Mouse (Mus musculus) spleen, postnatal 14 days (tissue): ENCODE measurements around the gene Fbxo10.
"Not testable (repeated sequence)": the region's sequence is repeated elsewhere in the genome, so short reads cannot be mapped to it uniquely, and the experiment has no call there.

Experiments
- DNase-seq, 2 experiments: peaks; one replicate each; pipeline ENCODE4 v3.0.0; 2021 to 2022; ENCODE audit warnings: low spot score in 2 of 2

Gene Fbxo10

DNA sequence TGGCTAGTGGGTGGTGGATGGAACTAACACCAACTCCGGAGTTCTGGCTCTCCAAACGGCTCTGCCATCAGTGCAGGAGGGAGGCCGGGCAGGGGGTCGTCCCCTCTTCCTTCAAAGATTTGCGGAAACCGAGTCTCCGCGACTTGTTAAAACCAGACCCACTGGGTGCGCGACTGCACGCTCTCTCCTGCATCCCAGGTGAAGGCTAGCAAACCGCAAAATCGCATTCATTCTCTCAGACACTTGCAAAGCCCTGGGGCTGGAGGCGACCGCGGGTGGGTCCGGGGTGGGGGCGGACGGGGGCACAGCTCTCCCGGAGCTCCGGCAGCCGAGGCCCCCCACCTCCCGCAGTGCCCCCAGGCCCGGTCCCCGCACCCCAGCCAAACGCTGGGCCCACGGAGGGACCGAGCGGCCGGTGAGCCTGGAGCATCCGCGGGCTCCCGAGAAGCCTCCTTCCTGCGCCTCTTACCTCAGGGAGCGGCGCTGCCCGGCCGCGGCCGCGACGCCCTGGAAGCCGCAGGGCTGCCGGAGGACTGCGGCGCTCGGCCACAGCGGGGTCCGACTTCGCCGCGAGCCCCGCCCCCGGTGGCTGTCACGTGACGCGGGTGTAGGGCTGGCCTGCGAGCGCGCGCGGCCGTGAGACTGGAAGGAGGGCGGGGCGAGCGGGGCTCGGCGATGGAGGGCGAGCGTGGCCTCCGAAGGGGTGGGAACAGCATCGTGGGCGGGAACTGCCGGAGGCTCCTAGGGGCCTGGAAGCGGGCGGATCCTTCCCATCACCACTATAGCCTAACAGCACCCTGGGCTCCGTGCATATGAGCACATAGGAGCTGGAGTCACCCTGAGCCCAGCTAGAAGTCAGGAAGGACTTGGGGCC lies at the start of gene Fbxo10:
TSS of gene Fbxo10 (minus strand) at position 584 of the 874 bp plus-strand sequence.
- peak; percentile 86 to 88 for DNase-seq

DNA sequence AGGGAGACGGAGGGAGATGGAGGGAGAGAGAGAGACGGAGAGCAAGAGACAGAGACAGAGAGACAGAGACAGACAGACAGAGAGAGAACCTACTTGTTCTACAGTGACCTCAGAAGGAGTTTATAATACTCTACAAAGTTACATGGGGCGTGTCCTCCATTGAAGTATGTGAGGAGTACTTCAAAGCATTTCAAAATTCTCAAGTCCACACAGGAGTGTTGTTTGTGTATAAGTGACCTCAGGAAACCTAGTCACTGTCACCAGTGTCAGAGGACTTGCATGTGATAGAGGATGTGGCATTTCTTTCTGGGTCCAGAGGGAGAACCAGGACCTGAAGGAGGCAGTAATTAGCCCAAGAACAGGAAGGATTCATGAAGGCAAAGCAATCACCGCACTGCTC lies 46.6 kb upstream of the Fbxo10 start:
- DNase-seq, result no peak

DNA sequence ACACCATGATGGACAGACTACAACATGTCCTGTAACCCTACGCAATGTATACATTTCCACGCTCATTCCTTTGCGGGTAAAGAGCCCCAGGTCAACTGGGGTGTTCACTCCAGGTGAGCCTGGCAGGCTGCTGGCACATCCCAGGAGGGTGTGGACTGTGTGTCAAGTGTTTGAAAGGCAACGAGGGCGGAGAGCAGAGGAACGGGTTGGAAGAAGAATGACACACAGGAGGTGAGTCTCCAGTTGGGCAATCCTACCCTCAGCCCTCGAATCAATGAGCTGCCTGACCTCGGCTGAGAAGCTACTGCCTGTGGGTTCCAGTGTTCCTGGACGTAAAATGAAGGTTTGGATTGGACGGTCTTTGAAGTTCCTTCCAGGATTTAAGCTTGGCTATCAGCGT lies 36.9 kb upstream of the Fbxo10 start:
- DNase-seq, result no peak

DNA sequence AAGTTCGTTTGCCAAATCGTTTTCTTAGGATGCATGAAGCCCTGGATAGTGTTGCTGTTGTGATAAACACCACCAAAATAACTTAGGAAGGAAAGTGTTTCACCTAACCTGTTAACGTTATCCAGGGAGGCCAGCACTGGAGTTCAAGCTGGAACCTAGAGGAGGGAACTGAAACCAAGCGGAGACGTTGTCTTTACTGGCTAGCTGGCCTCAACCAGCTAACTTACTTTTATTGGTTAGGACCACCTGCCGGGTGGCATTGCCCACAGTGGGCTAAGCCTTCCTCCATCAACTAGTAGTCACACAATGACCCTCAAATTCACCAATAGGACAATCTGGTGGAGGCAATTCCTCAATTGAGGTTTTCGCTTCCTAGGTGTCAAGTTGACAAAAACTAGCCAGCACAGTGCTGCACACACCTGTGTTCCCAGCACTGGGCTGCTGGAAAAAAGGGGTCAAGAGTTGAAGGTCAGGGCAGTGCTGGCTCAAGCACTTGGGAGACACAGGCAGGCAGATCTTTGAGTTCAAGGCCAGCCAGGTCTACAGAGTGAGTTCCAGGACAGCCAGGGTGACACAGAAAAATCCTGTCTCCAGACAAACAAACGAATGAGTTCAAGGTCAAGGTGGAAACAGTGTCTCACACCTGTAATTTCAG lies 24.2 kb upstream of the Fbxo10 start:
- no peak for DNase-seq

DNA sequence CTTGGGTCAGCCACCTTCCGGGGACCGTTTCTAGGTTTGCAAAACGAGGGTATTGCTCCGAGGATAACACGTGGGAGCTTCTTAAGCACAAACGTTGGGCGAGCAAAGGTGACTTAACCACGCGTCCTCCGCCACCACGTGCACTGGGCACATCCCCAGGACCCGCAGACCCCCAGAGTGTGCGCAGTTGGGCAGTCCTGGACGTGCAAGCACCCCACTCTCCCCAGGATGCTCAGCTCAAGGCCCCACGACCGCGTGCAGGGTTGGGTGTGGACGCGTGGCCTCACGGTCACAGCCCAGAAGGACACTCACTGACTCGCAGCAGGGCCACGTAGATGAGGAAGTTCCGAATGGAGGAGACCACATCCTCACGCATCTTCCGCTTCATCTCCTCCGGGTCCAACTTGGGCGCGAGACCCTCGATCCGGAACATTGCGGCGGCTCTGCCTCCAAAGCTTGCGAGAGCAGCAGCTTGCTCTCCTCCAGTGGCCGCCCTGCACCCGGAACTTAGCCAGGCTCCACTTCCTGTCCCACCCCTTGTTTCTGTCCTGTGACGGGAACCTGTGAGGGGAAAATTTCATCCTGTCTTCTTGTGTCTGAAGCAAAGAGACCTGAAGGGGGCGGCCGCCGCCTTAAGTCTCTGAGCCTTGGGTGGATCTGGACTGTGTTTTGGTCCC lies 23.3 kb upstream of the Fbxo10 start, which contains the start of gene Tomm5:
TSS of gene Tomm5 (minus strand) at position 514 of the 677 bp plus-strand sequence.
- peak; percentile 61 to 70 for DNase-seq

DNA sequence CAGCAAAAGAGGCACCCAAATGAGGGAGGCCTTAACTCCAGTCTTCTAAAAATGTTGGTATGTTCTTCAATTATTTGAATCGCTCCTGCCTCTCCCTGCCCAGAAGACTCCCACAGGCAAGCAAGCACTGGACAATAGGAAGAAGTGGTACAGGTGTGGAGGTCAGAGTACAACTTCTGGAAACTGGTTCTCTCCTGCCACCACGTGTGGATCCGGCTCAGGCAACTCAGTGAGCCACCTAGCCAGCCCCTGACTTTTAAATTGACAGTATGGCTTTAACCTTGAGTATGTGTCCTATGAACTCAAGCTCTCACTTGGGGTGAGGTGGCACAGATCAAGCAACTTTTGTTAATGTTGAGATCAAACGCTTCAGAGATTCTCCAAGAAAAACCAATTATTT lies 22.7 kb upstream of the Fbxo10 start:
- DNase-seq, result no peak

DNA sequence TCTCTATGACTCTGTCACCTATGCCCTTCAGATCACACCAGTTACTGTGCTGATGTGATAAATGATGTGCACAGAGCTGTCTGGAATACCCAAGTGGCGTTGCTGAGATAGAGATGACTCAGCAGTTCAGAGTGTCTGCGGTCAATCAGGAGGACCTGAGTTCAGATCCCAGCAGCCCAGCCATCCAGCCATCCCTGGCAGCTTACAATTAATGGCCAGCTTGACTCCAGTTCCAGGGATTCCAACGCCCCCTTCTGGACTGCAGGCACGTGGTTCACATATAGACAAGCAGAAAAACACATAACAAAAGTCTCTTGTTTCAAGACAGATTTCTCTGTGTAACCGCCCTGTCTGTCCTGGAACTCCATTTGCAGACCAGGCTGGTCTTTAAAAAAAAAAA lies 22.0 kb upstream of the Fbxo10 start:
- DNase-seq, result no peak

DNA sequence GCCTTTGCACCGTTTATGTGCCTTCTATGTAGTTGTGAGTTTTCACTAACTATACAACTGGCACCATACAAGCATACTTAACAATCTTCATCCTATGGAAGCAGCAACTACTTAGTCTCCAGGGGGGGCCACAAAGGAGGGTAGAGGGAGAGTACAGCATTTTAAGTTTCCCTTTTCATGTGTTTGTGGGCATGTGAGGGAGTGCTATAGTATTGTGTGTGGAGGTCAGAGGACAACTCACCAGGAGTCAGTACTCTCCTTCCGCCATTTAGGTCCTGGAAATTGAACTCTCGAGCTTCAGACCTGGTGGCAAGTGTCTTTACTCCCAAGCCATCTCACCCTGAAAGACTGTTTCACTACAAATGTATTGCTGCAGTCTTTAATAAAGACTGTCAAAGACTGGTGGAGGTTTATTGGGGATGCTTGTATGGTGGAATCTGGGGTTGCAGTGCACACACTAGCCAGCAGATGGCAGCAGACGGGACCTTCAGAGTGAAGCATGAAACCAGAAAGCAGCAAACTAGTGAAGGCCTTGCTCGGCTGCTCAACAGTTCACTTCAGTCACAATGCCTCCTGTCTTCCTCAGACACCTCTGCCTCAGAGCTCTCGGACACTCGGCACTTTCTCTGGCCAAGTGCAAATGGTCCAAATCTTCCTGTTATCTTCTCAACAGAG lies 12.9 kb upstream of the Fbxo10 start:
- peak; percentile 21 to 53 for DNase-seq

DNA sequence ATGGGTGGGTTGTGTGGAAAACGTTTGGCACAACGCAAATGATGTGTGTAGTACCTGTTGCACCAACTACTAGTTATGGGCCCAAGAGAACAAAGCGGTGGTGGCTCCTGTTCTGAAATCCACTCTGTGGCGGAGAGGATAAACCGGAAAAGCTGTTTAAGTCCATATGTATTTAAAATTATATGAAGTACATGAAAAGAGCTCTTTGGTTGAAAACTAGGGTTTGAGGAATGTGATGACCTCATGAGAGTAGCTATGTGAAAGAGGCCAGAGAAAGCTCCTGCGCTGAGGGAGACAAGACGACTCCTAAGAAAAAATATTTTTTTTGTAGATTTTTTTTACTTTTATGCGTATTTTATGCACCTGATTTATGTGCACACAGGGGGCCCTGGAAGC lies 489 bp upstream of the Fbxo10 start:
- DNase-seq, result no peak

DNA sequence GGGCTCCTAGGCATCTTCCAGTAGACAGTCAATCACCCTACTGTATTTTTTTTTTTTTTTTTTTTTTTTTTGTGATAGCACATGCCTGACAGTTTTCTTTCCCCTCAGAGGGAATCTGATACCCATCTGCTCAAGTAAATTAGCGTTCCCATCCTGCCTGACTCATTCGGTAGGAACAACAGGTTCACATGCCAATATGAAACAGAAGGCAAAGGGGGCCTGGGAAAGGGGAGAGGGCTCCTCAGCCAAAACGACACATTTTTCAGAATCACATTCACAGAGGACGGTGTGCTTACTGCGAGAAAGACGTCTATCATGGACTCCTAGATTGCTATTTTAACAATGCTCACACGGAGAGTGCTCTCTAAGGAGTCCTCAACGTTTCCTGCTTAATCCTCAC lies 917 bp downstream of the Fbxo10 start:
- no peak for DNase-seq

DNA sequence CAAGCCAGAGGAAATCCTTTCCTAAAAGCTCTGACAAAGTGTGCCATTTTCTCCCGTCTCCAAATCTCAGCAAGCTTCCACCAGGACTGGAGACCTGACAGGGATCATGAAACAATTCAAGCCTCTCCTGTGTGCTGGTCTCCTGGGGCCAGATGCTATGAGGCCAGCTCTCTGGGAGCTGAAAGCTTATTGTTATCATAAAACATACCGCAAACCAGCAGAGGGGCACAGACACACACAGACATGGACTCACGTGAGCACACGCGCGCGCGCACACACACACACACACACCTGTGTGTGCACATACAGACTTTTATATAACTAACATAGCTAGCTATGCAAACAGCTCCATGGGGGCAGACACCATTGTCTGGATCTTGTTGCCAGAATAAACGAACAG lies 1.5 kb downstream of the Fbxo10 start:
- DNase-seq, result no peak

DNA sequence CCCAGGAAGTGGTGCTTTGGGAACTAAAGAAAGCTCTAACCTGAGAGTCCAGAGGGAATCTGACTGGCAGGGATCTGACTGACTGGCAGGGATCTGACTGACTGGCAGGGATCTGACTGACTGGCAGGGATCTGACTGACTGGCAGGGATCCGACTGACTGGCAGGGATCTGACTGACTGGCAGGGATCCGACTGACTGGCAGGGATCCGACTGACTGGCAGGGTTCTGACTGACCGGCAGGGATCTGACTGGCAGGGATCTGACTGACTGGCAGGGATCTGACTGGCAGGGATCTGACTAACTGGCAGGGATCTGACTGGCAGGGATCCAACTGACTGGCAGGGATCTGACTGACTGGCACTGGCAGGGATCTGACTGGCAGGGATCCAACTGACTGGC lies 3.4 kb downstream of the Fbxo10 start:
- not testable (repeated sequence) for DNase-seq

DNA sequence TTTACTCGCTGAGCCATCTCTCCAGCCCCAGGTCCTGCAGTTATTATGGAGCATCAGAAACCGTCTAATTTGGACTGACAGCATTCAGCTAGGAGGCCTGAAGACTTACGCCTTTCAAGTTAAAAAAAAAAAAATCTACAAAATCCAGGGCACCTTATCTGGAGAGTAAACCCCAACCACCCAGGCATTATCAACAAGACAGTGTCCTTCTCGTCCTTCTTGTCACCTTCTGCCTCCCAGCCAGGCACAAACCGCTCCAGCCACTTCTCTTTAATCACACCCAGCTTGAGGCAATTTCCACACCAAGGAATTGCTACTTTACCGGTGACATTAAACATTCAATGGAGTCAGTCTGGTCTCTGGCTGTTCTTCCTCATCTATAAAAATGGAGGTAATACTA lies 10.9 kb downstream of the Fbxo10 start:
- no peak for DNase-seq

DNA sequence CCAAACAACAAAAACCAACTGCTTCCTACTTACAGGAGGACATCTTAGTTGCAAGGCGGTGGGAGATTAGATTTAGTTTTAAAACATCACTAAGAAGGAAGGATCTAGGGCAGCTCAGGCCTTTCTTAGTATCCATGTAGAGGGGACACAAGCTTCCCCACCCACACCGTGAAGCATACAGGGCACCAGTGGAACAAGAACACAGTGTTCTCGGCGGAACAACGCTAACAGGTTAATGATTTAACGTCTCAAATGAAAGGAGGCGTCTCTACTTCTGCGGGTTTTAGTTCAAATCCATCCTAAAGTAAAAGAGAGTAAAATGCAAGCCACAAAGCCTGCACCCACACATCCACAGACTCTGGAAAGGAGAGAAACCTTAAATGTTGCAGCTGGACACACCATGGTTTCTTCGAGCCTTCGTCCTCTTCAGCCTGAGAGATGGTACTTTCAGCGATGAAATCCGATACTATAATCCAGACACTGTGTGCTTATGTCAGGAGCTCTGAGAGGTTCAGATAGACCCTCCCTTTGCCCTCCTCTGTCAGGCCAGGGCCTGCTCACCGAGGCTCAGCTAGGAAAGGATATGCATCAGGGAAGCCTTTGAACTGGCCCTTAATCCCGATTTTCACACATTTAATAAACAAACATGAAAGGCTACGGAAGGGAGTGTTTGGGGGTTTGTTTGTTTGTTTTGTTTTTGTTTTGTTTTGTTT lies 12.0 kb downstream of the Fbxo10 start:
- no peak for DNase-seq

DNA sequence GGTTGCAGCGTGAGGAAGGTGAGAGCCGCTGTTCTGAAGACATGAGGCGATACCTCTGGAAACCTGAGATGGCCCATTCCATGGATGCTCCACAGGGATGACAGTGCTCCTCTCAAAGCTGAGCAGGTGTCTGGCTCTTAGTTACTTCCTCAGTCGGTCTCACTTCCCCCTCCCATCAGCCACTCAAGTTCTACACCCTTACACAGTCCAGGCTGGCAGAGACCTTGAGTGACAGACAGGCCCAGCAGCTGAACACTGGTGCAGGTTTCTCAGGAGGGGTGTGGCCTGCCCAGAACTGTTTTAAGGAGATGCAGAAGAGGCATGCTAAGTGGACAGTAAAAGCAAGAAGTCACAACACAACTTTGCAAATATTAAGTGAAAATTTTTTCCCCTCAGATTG lies 16.7 kb downstream of the Fbxo10 start:
- peak in 1 of 2 experiments; percentile 9 for DNase-seq

DNA sequence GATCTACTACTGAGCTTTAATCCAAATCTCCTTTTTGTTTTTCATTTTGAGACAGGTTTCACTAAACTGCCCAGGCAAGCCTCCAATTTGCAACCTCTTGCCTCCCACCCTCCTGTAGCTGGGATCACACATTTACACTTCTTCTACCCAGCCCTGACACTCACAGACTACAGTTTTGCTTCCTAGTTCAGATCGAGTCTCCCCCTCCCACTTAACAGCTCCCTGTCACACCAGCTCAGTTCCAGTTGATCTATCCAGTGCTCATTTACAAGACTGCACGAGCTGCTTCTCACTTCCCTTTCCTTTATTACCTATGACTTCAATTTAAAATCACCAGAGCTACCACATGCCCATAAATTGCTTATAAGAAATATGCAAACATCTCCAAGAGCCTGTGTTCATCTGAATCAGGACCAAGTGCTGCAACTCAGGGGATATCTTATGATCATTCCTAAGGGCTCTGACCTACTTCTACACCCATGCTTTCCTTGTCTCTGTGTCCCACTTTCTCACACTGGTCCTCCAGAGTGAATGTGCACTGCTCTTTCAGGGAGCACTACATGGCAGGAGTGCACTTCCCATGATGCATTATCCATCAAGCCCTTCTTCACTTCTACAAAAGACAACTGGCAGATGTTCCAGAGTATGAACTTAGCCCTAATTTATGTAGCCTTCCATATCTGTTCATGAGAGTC lies 18.2 kb downstream of the Fbxo10 start:
- DNase-seq, result no peak

DNA sequence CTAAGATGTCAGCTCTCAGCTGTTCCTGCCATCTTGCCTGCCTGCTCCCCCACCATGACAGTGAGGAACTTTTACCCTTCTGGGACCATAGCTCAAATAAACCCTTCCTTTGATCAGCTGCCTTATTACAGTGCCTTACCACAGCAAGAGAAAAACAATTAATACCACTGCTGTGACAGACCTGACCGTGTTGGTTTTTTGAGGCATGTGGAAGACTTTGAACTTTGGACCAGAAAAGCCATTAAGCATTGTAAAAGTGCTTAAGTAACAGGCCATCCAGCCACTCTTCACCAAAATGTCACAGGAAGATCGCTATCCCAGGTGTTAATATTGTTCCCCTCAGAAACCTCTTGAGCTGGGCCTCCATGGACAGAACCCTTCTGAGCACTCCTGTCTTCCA lies 19.8 kb downstream of the Fbxo10 start:
- no peak for DNase-seq

DNA sequence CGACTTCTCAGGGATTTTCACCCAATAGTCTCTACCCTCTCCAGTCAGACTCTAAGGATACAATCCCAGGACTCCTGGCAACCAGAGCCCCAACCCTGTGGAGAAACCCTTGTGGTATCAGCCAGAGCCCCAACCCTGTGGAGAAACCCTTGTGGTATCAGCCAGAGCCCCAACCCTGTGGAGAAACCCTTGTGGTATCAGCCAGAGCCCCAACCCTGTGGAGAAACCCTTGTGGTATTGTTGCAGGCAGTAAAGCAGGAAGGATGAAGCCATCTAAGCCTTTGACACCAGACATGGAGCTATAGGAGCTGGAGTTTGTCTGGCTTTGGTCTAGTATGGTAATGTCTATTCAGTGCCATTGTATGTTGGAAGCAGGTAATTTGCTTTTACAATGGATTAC lies 20.6 kb downstream of the Fbxo10 start:
- not testable (repeated sequence) for DNase-seq

DNA sequence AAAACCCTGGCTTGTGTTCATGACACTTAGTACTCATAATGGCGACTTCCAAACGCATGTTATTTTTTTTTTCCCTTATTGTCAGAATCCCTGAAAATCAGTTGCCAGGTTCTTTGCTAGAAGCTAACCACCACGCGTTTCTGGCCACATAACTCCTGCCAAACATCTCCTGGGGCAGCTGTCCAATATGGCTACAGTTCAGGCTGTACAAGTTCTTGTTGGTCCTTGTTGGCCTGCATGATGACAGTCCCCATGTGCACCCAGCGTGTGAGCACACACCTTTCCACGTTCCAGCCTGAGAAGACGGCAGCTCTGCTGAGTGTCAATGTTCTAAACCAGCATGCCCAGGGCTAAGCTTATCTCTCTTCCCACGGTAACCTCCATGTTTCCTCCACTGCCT lies 29.0 kb downstream of the Fbxo10 start:
- DNase-seq, result no peak

DNA sequence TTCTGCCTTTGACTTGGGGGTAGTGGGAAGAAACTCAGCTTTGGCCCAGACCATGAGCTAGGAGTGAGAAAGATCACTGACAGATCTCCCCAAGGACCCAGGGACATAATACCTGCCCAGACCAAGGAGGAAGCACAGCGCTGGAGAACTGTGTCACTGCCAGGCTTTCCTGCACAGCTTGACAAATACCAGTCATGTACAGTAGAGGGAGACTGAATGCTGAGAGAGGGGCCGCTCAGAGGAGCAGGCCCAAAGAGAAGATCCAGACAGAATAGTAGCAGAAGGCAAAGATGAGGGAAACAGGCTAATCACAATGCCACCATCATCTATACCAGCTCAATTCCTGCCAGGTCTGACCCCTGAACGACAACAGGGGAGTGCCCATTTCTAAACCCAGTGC lies 29.5 kb downstream of the Fbxo10 start:
- no peak for DNase-seq

DNA sequence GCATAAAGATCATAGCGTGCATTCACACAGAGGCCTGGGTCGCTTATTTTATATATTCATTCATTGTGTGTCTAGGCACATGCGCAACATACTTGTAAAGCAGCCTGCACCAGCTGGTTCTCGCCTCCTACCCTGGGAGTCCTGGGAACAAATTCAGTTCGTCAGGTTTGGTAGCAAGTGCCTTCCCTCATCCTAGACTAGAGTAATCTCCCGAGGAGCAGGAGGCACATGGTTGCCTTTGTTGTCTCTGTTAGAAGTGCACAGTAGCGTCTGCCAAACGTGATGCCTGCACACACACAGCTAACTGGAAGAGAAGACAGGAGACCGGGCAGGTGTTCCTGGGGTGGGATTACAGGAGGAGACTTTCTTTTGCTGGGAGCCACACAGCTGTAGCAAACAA lies 36.4 kb downstream of the Fbxo10 start:
- no peak for DNase-seq
